Comparison of ENCODE assay signal across 12 mouse cellular contexts in genomic region chr16:91839462-91839861, GRCm38 (mm10).
DNase-seq lines count a peak whose midpoint lies in the region; ATAC-seq and TF ChIP-seq lines count a peak whose summit lies in the region.
"Had no signal": no experiment of that assay in that cellular context is flagged by ENCODE, and none has a peak within 500 bp of the region (broad histone marks: within the 10 kb centered on the region; RNA-seq: fewer than 3 reads in every experiment).

No protein-coding gene starts in this region.

- no peak overlapping the region for H3K4me3 ChIP-seq in ES-E14 (ENCODE audit: insufficient read depth in 1 of 2, low read depth in 1 of 2, low read length in 2 of 2, poor library complexity in 1 of 2, severe bottlenecking in 1 of 2)
- H3K4me3 ChIP-seq in liver, adult 2 months (ENCODE audit: insufficient read depth, low read depth, low read length) = no peak overlapping the region
- H3K4me3 ChIP-seq in hindbrain, embryonic 13.5 days = no peak overlapping the region
- H3K4me3 ChIP-seq: embryonic facial prominence, embryonic 10.5 days had no signal

- no peaks in the 10 kb centered on the region for H3K9me3 ChIP-seq in ES-E14 (ENCODE audit: control insufficient read depth, insufficient read depth, low read depth, low read length)
- no peaks in the 10 kb centered on the region for H3K9me3 ChIP-seq in hindbrain, embryonic 13.5 days
- H3K9me3 ChIP-seq: embryonic facial prominence, embryonic 10.5 days had no signal

- no peak overlapping the region for H3K4me2 ChIP-seq in hindbrain, embryonic 13.5 days
- H3K4me2 ChIP-seq: hindbrain, embryonic 14.5 days had no signal

- no peak for ATAC-seq in granulocyte monocyte progenitor cell, adult 5-6 weeks (replicated peaks; ENCODE audit: poor library complexity, severe bottlenecking)
- ATAC-seq in hindbrain, embryonic 13.5 days (ENCODE audit: low FRiP score) = no peak

- no peak for TF ChIP-seq CTCF in liver, adult 2 months (IDR thresholded peaks at IDR 0.05; ENCODE audit: low read depth, low read length)

- 71% methylated on average over 11 of the region's 11 CpGs for WGBS in liver, adult 2 months
- WGBS in hindbrain, embryonic 13.5 days = 52% methylated on average over 11 of the region's 11 CpGs

- H3K79me2 ChIP-seq in liver, adult 2 months (ENCODE audit: control insufficient read depth, insufficient read depth, low read length) = 0 out of 2 replicates have a peak, but pooled peaks cover 2% of the 10 kb centered on the region

- H3K27me3 ChIP-seq in liver, adult 2 months (ENCODE audit: control insufficient read depth, insufficient read depth, low read length) = no peaks in the 10 kb centered on the region
- no peaks in the 10 kb centered on the region for H3K27me3 ChIP-seq in hindbrain, embryonic 13.5 days

- H3K4me1 ChIP-seq in ES-E14 (ENCODE audit: control insufficient read depth in 2 of 2, insufficient read depth in 2 of 2, low read length in 2 of 2, poor library complexity in 1 of 2) = peaks cover 10 to 19% of the 10 kb centered on the region in 2 experiments
- H3K4me1 ChIP-seq in liver, adult 2 months (ENCODE audit: control insufficient read depth, insufficient read depth, low read length) = peaks cover 15% of the 10 kb centered on the region
- H3K4me1 ChIP-seq in hindbrain, embryonic 13.5 days (replicated peaks) = peaks cover 32% of the 10 kb centered on the region

- no peak for TF ChIP-seq POLR2A in liver, adult 2 months (IDR thresholded peaks at IDR 0.05; ENCODE audit: extremely low read depth, insufficient read depth, low read length)

- DNase-seq in cerebellum, postnatal 10 days = peak; percentile 34 to 53
- DNase-seq in cerebellum, adult 18-20 months = no peak
- no peak for DNase-seq in ES-E14 (ENCODE audit: low read depth, low spot score)
- DNase-seq in kidney, adult 8-10 months = peak; percentile 39 to 58
- peak; percentile 42 for DNase-seq in liver, adult 2 months (ENCODE audit: extremely low read depth, low read depth, low spot score)
- DNase-seq in layer of hippocampus, adult 11-12 months (ENCODE audit: low spot score) = no peak
- DNase-seq: adrenal gland, adult 8-10 months; thymus, adult 2 months had no signal

- in situ Hi-C loops in ES-E14 (cut with MboI; ENCODE audit: low sequenced_read_pairs in 2 of 2, unreplicated experiment in 2 of 2) = no loop called here

- no peak overlapping the region for H3K27ac ChIP-seq in ES-E14 (ENCODE audit: insufficient read depth, low read depth, low read length, poor library complexity, severe bottlenecking)
- H3K27ac ChIP-seq in liver, adult 2 months (replicated peaks; ENCODE audit: insufficient read depth, low read depth, low read length) = peak overlapping the region; percentile 25
- no peak overlapping the region for H3K27ac ChIP-seq in hindbrain, embryonic 13.5 days
- H3K27ac ChIP-seq: embryonic facial prominence, embryonic 10.5 days had no signal

- H3K9ac ChIP-seq in ES-E14 (ENCODE audit: insufficient read depth, low read depth, low read length, poor library complexity, severe bottlenecking) = 0 out of 2 replicates have a peak overlapping the region, but pooled peaks have one; percentile 38
- H3K9ac ChIP-seq in liver, adult 2 months (ENCODE audit: low read depth, low read length) = no peak overlapping the region
- no peak overlapping the region for H3K9ac ChIP-seq in hindbrain, embryonic 13.5 days

- peaks cover 6% of the 10 kb centered on the region; the same call in 1 of the 2 replicates for H3K36me3 ChIP-seq in ES-E14 (ENCODE audit: control insufficient read depth, insufficient read depth, low read length, poor library complexity, severe bottlenecking)
- H3K36me3 ChIP-seq in liver, adult 2 months (ENCODE audit: control insufficient read depth, insufficient read depth, low read length) = peaks cover 6% of the 10 kb centered on the region; the same call in 1 of the 2 replicates
- H3K36me3 ChIP-seq in hindbrain, embryonic 13.5 days = peaks cover 49% of the 10 kb centered on the region

TF ChIP-seq in ES-E14, 5 proteins besides CTCF, POLR2A, EP300 and RAD21:
- TF ChIP-seq HCFC1 (IDR thresholded peaks at IDR 0.05; ENCODE audit: borderline replicate concordance, insufficient read depth, low read length) (no peak), ZNF384 (IDR thresholded peaks at IDR 0.05; ENCODE audit: low read depth, low read length) (no peak), ZC3H11A (IDR thresholded peaks at IDR 0.05; ENCODE audit: borderline replicate concordance, low read depth, low read length) (no peak), MAFK (IDR thresholded peaks at IDR 0.05; ENCODE audit: insufficient read depth, low read depth, low read length) (no peak), CHD2 (IDR thresholded peaks at IDR 0.05; ENCODE audit: low read depth, low read length) (no peak)

Comparison
In these comparisons a context has a peak if more than half of its experiments do, and no peak if none do; other contexts are left out.
1. DNase-seq: peak in cerebellum, postnatal 10 days (2 of 2), kidney, adult 8-10 months (2 of 2) and liver, adult 2 months (single experiment); none in cerebellum, adult 18-20 months (0 of 2), ES-E14 (single experiment) and layer of hippocampus, adult 11-12 months (single experiment).